Mouse (Mus musculus) bone marrow, adult 2 months (tissue): ENCODE data around the gene Ints2. TPM values are rescaled to one million over a fixed set of nuclear protein-coding genes. Genes with fewer than 3 reads are reported as not detected.

Experiments
- H3K27ac ChIP-seq: fragments of 200-500 bp; 2 replicates; pipeline ENCODE4 v1.5.1; 2012; ENCODE audit warnings: low read depth, mild to moderate bottlenecking, control low read depth, inconsistent platforms, low read length; ENCODE audit not compliant: control insufficient read depth, poor library complexity, insufficient read depth
- H3K4me1 ChIP-seq: fragments of 200-500 bp; 2 replicates; pipeline ENCODE4 v1.6.1; 2011; ENCODE audit warnings: low read length; ENCODE audit not compliant: control insufficient read depth, insufficient read depth
- H3K4me3 ChIP-seq: fragments of 200-500 bp; replicated peaks from 2 replicates; pipeline ENCODE3; 2011; ENCODE audit warnings: mild to moderate bottlenecking, low read depth, low read length, control low read depth; ENCODE audit not compliant: control insufficient read depth
- CTCF ChIP-seq: fragments of 200-500 bp; IDR thresholded peaks from 2 replicates; pipeline ENCODE4 v1.5.1; 2011; ENCODE audit warnings: low read length, control low read depth; ENCODE audit not compliant: control insufficient read depth, insufficient read depth
- POLR2A ChIP-seq: fragments of 200-500 bp; IDR thresholded peaks from 2 replicates; pipeline ENCODE4 v1.6.1; 2011; ENCODE audit warnings: low read depth, mild to moderate bottlenecking, control low read depth, low read length, borderline replicate concordance; ENCODE audit not compliant: control insufficient read depth
- WGBS: fragments of 180-500 bp; shearing (Covaris S2); methylation state at CpG from one replicate; pipeline ENCODE4 v1.1.7; 2018; 5-methylcytosine and 5-hydroxymethylcytosine counted together
- polyA plus RNA-seq: library from polyadenylated mRNA; stranded (reverse); fragments of >200 nt; gene quantifications from 2 replicates; pipeline ENCODE4 v1.2.4, GENCODE M21; 2011; ENCODE audit warnings: low replicate concordance; ENCODE audit not compliant: missing spikeins, insufficient read depth, insufficient read length

The Ints2 gene
- polyA plus RNA-seq, 1 experiment: 13.7 TPM

DNA sequence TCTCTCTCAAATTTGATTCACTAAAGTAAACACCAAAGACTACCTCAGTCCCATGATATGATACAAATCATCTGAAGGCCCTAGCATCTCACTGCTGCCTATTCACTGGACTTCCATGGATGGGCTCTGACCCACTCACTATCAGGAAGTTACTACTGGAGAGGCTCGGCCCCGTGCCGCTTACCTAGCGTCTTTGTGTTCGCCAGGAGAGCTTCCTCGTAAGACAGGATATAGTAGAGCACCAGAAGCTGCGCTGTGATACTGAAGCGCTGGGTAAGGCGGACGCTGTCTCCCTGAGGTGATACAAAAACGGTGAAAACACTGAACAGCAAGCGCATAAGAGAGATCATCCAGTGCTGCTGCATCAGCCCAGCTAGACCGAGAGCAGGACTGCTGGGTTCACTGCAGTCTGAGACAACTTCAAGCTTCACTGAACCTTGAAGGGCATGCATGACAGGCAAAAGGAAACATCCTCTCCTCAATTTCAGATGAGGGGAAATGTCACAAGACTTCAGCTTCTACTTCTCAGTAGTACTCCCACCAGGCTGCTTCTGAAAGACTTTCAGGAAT lies 25.5 kb downstream of the Ints2 start:
- 84% methylated on average over 13 of the region's 13 CpGs for WGBS
- Histone ChIP-seq H3K4me1 (peaks cover under 1% of the 10 kb centered on the region), H3K4me3 (no peak overlapping the region), H3K27ac (no peak overlapping the region)
- TF ChIP-seq POLR2A (no peak), CTCF (no peak)

DNA sequence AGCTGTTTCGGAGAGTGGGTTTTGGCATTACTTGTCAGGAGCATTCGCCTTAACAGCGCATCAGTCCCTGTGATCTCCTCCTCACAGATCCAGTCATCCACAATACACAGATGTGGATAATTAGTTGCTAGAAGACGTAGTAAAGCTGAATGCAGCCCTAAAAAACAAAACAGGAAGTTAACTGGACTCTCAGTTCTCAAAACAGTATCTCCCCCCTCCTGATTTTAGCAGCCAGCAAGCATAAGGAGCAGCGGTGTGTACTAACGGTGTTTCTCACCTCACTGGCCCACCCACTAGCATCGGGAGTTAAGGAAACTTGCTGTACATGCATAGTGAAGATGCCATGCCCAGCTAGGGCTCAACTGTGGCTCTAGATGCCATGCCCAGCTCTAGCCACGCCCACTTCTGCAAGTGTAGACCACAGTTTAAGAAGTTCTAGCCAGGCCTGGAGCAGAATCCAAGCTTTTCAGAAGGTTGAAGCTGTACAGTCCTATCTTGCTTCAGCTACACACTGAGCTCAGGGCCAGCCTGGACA lies 30.7 kb downstream of the Ints2 start:
- H3K4me1 ChIP-seq: peaks cover 5% of the 10 kb centered on the region
- WGBS: 72% methylated on average over 8 of the region's 8 CpGs
- 0 out of 2 replicates have a peak overlapping the region, but pooled peaks have one; percentile 4 for H3K27ac ChIP-seq
- H3K4me3 ChIP-seq: no peak overlapping the region
- no peak for TF ChIP-seq CTCF
- TF ChIP-seq POLR2A: no peak

DNA sequence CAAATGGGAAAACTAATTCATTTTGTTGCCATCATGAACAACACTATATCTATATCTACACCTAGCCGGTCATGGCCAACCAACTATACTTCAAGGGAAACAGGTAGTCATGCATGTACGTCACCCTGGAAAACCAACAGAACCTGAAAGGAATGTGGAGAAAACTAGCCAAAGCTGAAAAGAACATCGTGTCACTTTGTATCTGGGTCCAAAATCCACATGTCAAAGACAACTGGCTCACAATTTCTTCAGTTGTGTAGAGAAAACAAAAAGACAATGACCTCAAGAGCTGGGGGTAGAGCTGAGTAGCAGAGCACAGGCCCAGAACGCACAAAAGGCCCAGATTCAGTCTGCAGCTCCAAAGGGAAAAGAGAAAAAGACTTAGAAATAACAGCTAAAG lies 31.6 kb downstream of the Ints2 start:
- H3K4me3 ChIP-seq: no peak overlapping the region
- H3K27ac ChIP-seq: no peak overlapping the region
- WGBS: 93% methylated on average over 4 of the region's 4 CpGs
- no peak for TF ChIP-seq POLR2A
- TF ChIP-seq CTCF: no peak
- peaks cover 5% of the 10 kb centered on the region for H3K4me1 ChIP-seq

GRCm38 (mm10) chr11:86211803-86212202 lies 45.6 kb downstream of the Ints2 start:
- H3K27ac ChIP-seq: no peak overlapping the region
- TF ChIP-seq CTCF (no peak), POLR2A (no peak)
- H3K4me3 ChIP-seq: no peak overlapping the region
- H3K4me1 ChIP-seq: no peaks in the 10 kb centered on the region
- 94% methylated on average over 1 of the region's 1 CpGs for WGBS

DNA sequence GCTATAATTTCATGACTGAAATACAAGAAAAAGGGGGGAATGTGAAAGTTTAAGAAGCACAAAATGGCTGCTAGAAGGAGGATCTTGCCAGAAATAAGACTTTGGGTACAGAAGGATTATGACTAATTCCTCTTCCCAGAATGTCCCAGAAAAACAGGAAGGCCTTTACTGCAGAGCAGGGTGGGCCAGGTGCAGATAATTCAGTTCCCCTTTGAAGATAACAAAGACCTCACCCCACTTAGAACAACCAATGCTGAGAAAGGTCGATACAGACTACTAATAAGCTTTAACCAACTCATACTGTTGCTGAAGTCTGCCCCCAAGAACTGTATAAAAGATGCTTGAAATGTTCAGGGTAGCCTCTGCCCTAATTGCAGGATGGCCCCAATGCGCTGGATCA lies 48.3 kb downstream of the Ints2 start:
- Histone ChIP-seq H3K4me1 (no peaks in the 10 kb centered on the region), H3K27ac (no peak overlapping the region), H3K4me3 (no peak overlapping the region)
- 84% methylated on average over 2 of the region's 2 CpGs for WGBS
- no peak for TF ChIP-seq POLR2A
- TF ChIP-seq CTCF: no peak

DNA sequence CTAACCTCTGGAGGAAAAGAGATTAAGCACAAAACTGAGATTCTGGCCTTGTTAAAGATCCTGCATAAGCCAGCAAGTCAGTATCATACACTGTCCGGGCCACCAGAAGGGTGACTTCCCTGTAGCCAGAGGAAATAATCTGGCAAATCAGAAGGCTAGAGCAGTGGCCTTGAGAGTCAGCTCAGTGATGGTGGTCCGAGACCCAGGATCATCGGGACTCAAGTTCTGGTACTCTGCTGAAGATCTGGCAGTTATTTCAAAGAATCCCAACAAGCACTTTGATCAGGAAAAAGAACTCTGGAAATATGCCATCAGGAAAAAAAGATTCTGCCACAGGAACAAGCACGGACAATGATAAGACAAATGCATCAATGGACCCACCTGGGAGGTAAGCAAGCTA lies 51.5 kb downstream of the Ints2 start:
- no peaks in the 10 kb centered on the region for H3K4me1 ChIP-seq
- H3K27ac ChIP-seq: no peak overlapping the region
- WGBS: 93% methylated on average over 4 of the region's 4 CpGs
- TF ChIP-seq CTCF (no peak), POLR2A (no peak)
- no peak overlapping the region for H3K4me3 ChIP-seq

GRCm38 (mm10) chr11:86205031-86205430 lies 52.3 kb downstream of the Ints2 start:
- Histone ChIP-seq H3K4me3 (no peak overlapping the region), H3K4me1 (no peaks in the 10 kb centered on the region), H3K27ac (no peak overlapping the region)
- WGBS: 92% methylated on average over 5 of the region's 5 CpGs
- TF ChIP-seq POLR2A (no peak), CTCF (no peak)

DNA sequence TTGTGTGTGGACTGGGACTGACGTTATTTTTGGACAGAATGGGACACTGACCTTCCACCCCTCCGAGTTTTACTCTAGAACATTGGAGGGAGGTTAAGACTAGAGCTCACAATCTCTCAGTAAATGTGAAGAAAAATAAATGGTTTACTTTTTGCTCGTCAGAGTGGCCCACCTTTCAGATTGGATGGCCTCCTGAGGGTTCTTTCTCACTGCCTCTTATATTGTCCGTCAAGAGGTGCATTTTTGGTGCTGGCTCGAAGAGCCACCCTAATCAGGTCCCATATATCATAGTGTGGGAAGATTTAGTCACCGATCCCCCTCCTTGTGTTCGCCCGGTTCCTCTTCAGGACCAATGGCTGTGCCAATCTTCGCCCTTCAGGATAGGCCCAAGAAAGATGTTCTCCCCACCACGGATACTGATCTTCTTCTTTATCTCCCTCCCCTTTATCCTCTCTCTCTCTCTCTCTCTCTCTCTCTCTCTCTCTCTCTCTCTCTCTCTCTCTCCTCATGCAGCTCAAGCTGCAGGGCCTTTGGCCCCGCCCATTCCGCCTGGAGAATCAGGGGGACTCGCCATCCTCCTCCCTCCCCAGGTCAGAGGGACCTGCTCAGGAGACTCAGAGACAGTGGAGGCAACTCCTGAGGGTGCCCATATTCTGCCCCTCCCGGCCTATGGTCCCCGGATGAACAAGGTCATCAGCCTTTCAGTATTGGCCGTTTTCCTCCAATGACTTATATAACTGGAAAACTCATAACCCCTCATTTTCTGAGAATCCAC lies 55.3 kb downstream of the Ints2 start:
- WGBS: 20% methylated on average over 16 of the region's 16 CpGs
- peak overlapping the region; percentile 96 for H3K4me3 ChIP-seq
- H3K27ac ChIP-seq: peak overlapping the region; percentile 73
- TF ChIP-seq CTCF: no peak
- no peak for TF ChIP-seq POLR2A
- H3K4me1 ChIP-seq: no peaks in the 10 kb centered on the region
